Comparison of ENCODE assay signal across 26 mouse cellular contexts in the genomic region with DNA sequence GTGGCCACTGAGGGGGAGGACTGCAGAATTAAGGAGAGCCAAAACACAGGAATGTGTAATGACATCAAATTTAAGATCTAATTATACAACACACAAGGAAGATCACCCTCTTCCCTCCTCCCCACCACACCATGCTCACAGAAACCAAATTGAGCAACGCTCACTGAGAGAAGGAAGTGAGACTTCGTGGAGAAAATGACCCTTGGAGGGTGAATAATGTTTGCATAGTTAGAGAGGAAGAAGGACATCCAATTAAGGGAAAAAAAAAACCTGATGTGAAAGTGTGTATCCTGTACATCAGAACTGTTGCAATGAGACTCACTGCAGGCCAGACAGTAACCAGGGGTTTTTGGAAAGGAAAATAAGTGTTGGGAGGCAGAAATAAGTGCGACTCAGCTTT.
DNase-seq lines count a peak whose midpoint lies in the region; ATAC-seq lines count a peak whose summit lies in the region.
"Had no signal": no experiment of that assay in that cellular context is flagged by ENCODE, and none has a peak within 500 bp of the region (broad histone marks: within the 10 kb centered on the region; RNA-seq: fewer than 3 reads in every experiment).

No protein-coding gene starts in this region.

- no peaks in the 10 kb centered on the region for H3K4me1 ChIP-seq in liver, embryonic 16.5 days (ENCODE audit: control insufficient read depth, low read depth, low read length)
- no peaks in the 10 kb centered on the region for H3K4me1 ChIP-seq in liver, embryonic 12.5 days
- 0 out of 2 replicates have a peak, but pooled peaks cover 2% of the 10 kb centered on the region for H3K4me1 ChIP-seq in heart, embryonic 12.5 days (replicated peaks)
- H3K4me1 ChIP-seq: embryonic facial prominence, embryonic 12.5 days; heart, embryonic 13.5 days; hindbrain, embryonic 15.5 days; intestine, embryonic 15.5 days; neural tube, embryonic 15.5 days had no signal

- H3K36me3 ChIP-seq in liver, embryonic 16.5 days (ENCODE audit: control insufficient read depth, insufficient read depth), result no peaks in the 10 kb centered on the region
- H3K36me3 ChIP-seq in liver, embryonic 12.5 days, result no peaks in the 10 kb centered on the region
- no peaks in the 10 kb centered on the region for H3K36me3 ChIP-seq in heart, embryonic 12.5 days
- H3K36me3 ChIP-seq: embryonic facial prominence, embryonic 12.5 days; G1E; heart, embryonic 13.5 days; hindbrain, embryonic 15.5 days; intestine, embryonic 15.5 days; neural tube, embryonic 15.5 days had no signal

- no peak overlapping the region for H3K9ac ChIP-seq in liver, embryonic 16.5 days (ENCODE audit: low read depth, low read length)
- no peak overlapping the region for H3K9ac ChIP-seq in liver, embryonic 12.5 days
- no peak overlapping the region for H3K9ac ChIP-seq in heart, embryonic 12.5 days
- H3K9ac ChIP-seq: embryonic facial prominence, embryonic 12.5 days; heart, embryonic 13.5 days; hindbrain, embryonic 15.5 days; intestine, embryonic 15.5 days; liver, postnatal 0 days; neural tube, embryonic 15.5 days had no signal

- H3K4me2 ChIP-seq in liver, embryonic 16.5 days (ENCODE audit: low read depth, low read length), result no peak overlapping the region
- no peak overlapping the region for H3K4me2 ChIP-seq in liver, embryonic 12.5 days
- no peak overlapping the region for H3K4me2 ChIP-seq in heart, embryonic 12.5 days
- H3K4me2 ChIP-seq: embryonic facial prominence, embryonic 12.5 days; heart, embryonic 13.5 days; hindbrain, embryonic 15.5 days; intestine, embryonic 15.5 days; neural tube, embryonic 15.5 days had no signal

- no peak overlapping the region for H3K27ac ChIP-seq in liver, embryonic 16.5 days (ENCODE audit: low read length)
- no peak overlapping the region for H3K27ac ChIP-seq in liver, embryonic 12.5 days
- H3K27ac ChIP-seq in heart, embryonic 12.5 days (ENCODE audit: poor library complexity, severe bottlenecking), result no peak overlapping the region
- H3K27ac ChIP-seq: embryonic facial prominence, embryonic 12.5 days; heart, embryonic 13.5 days; hindbrain, embryonic 15.5 days; intestine, embryonic 15.5 days; neural tube, embryonic 15.5 days had no signal

- DNase-seq in B cell, adult 2 months, result peak; percentile 18 to 21
- no peak for DNase-seq in left cerebral cortex, adult 9 months (ENCODE audit: low spot score in 2 of 2)
- DNase-seq: adrenal gland, postnatal 14 days; cerebellum, adult 8-10 months; heart, postnatal 36 days; kidney, adult 9 months; kidney, postnatal 36 days; liver, postnatal 0 days; midbrain, embryonic 14.5 days; right cerebral cortex, postnatal 14 days; thymus, postnatal 14 days had no signal

- H3K4me3 ChIP-seq in liver, embryonic 16.5 days (ENCODE audit: low read depth, low read length), result no peak overlapping the region
- H3K4me3 ChIP-seq in liver, embryonic 12.5 days, result no peak overlapping the region
- H3K4me3 ChIP-seq in heart, embryonic 12.5 days, result no peak overlapping the region
- H3K4me3 ChIP-seq: embryonic facial prominence, embryonic 12.5 days; erythroblast, embryonic 14.5 days; heart, embryonic 13.5 days; hindbrain, embryonic 15.5 days; intestine, embryonic 15.5 days; megakaryocyte, embryonic 14.5 days; neural tube, embryonic 15.5 days had no signal

- ATAC-seq in liver, embryonic 16.5 days (ENCODE audit: low read depth), result 0 out of 2 replicates have a peak, but pooled peaks have one; percentile 9
- ATAC-seq in liver, embryonic 12.5 days, result no peak
- peak; percentile 95 for ATAC-seq in common myeloid progenitor, adult 5-6 weeks (replicated peaks; ENCODE audit: low read depth, poor library complexity, severe bottlenecking)
- ATAC-seq in monocyte, adult 5-6 weeks (replicated peaks; ENCODE audit: insufficient number of reproducible peaks, low FRiP score, low TSS enrichment, poor library complexity, severe bottlenecking), result peak; percentile 96
- no peak for ATAC-seq in heart, embryonic 12.5 days (ENCODE audit: insufficient number of reproducible peaks, low FRiP score)
- ATAC-seq: CD4-positive, CD25-positive, alpha-beta regulatory T cell, adult 4 months; forebrain, embryonic 16.5 days; intestine, embryonic 15.5 days; liver, postnatal 0 days had no signal

- 32% methylated on average over 3 of the region's 3 CpGs for WGBS in liver, embryonic 16.5 days (ENCODE audit: insufficient replicate concordance)
- WGBS in liver, embryonic 12.5 days (ENCODE audit: insufficient replicate concordance), result 46% methylated on average over 3 of the region's 3 CpGs
- WGBS in heart, embryonic 12.5 days, result 64% methylated on average over 3 of the region's 3 CpGs

- no peaks in the 10 kb centered on the region for H3K9me3 ChIP-seq in liver, embryonic 16.5 days (replicated peaks; ENCODE audit: control insufficient read depth, low read length)
- no peaks in the 10 kb centered on the region for H3K9me3 ChIP-seq in liver, embryonic 12.5 days (replicated peaks)
- no peaks in the 10 kb centered on the region for H3K9me3 ChIP-seq in heart, embryonic 12.5 days (replicated peaks)
- H3K9me3 ChIP-seq: embryonic facial prominence, embryonic 12.5 days; G1E; heart, embryonic 13.5 days; hindbrain, embryonic 15.5 days; intestine, embryonic 15.5 days; megakaryocyte, embryonic 14.5 days; neural tube, embryonic 15.5 days had no signal

- no peaks in the 10 kb centered on the region for H3K27me3 ChIP-seq in liver, embryonic 16.5 days (ENCODE audit: control insufficient read depth, insufficient read depth, low read depth, low read length)
- H3K27me3 ChIP-seq in liver, embryonic 12.5 days (replicated peaks), result no peaks in the 10 kb centered on the region
- H3K27me3 ChIP-seq in heart, embryonic 12.5 days (replicated peaks), result no peaks in the 10 kb centered on the region
- H3K27me3 ChIP-seq: embryonic facial prominence, embryonic 12.5 days; heart, embryonic 13.5 days; hindbrain, embryonic 15.5 days; intestine, embryonic 15.5 days; megakaryocyte, embryonic 14.5 days; neural tube, embryonic 15.5 days had no signal

Comparison
In these comparisons a context has a peak if more than half of its experiments do, and no peak if none do; other contexts are left out.
1. ATAC-seq: peak in liver, embryonic 16.5 days (single experiment), common myeloid progenitor, adult 5-6 weeks (single experiment) and monocyte, adult 5-6 weeks (single experiment); none in liver, embryonic 12.5 days (single experiment) and heart, embryonic 12.5 days (single experiment).
2. DNase-seq: peak in B cell, adult 2 months (2 of 2); none in left cerebral cortex, adult 9 months (0 of 2).